Mouse (Mus musculus) liver, postnatal 0 days (tissue): ENCODE data around the gene Rfxank.

Experiments
- CTCF ChIP-seq: sonication (generic); IDR thresholded peaks from 2 replicates; pipeline ENCODE4 v1.5.1; 2016; ENCODE audit warnings: antibody characterized with exemption, low read depth
- EP300 ChIP-seq: IDR thresholded peaks from 2 replicates; pipeline ENCODE4 v1.6.1; 2016; ENCODE audit warnings: antibody characterized with exemption, low read depth, mild to moderate bottlenecking

GRCm38 (mm10) chr8:70104506-70104905 lies 34.4 kb downstream of the Rfxank start:
- no peak for TF ChIP-seq EP300
- TF ChIP-seq CTCF: peak; percentile 82
